Mouse (Mus musculus): Measurements from ENCODE around the gene Olfr138.

The Olfr138 gene

GRCm38 (mm10) chr17:38260735-38261134 lies at the start of gene Olfr138:
Gene Olfr138, plus strand, starts transcription at chr17:38261035.
- DNase-seq (ENCODE audit: low spot score), result no peak

- DNase-seq (ENCODE audit: low spot score), result no peak
These were observed 46.6 kb downstream of the Olfr138 start, which contains the start of gene Olfr137 for GRCm38 (mm10) chr17:38307470-38307869. Gene Olfr137, minus strand, starts transcription at chr17:38307570.

Data from lung, postnatal 25 days (tissue).